Mouse (Mus musculus) forebrain, postnatal 0 days (tissue): ENCODE measurements around the gene Gm13285. TPM values are rescaled to one million over a fixed set of nuclear protein-coding genes. Genes with fewer than 3 reads are reported as not detected.
"Not testable (repeated sequence)": the region's sequence is repeated elsewhere in the genome, so short reads cannot be mapped to it uniquely, and the experiment has no call there.

Source experiments
- ATAC-seq: fragments of 200-750 bp; cut with Nextera tagmentation; 2 replicates; pipeline ENCODE4 v1.8.0; 2017; ENCODE audit warnings: mild to moderate bottlenecking, moderate library complexity
- DNase-seq: peaks from one replicate; pipeline ENCODE4 v3.0.0-alpha.2; 2015
- H3K27ac ChIP-seq: fragments of 300-500 bp; sonication (generic); 2 replicates; pipeline ENCODE4 v1.5.1; 2014; ENCODE audit warnings: low read depth, mild to moderate bottlenecking, antibody characterized with exemption, low read length, moderate library complexity, mixed read lengths
- H3K27me3 ChIP-seq: fragments of 300-500 bp; sonication (generic); 2 replicates; pipeline ENCODE4 v1.6.1; 2014; ENCODE audit warnings: mild to moderate bottlenecking, low read length, mixed read lengths; ENCODE audit not compliant: insufficient read depth
- H3K36me3 ChIP-seq: fragments of 300-500 bp; sonication (generic); 2 replicates; pipeline ENCODE4 v1.6.1; 2014; ENCODE audit warnings: mild to moderate bottlenecking, moderate library complexity; ENCODE audit not compliant: insufficient read depth
- H3K4me1 ChIP-seq: fragments of 300-500 bp; sonication (generic); 2 replicates; pipeline ENCODE4 v1.6.1; 2014; ENCODE audit warnings: antibody characterized with exemption; ENCODE audit not compliant: insufficient read depth
- H3K4me2 ChIP-seq: fragments of 300-500 bp; sonication (generic); 2 replicates; pipeline ENCODE4 v1.6.1; 2014; ENCODE audit warnings: low read depth, mild to moderate bottlenecking, moderate library complexity
- H3K4me3 ChIP-seq: fragments of 300-500 bp; sonication (generic); 2 replicates; pipeline ENCODE4 v1.5.1; 2014; ENCODE audit warnings: low read depth, low read length, mixed read lengths
- H3K9ac ChIP-seq: fragments of 300-500 bp; sonication (generic); 2 replicates; pipeline ENCODE4 v1.6.1; 2014; ENCODE audit warnings: mild to moderate bottlenecking
- H3K9me3 ChIP-seq: fragments of 300-500 bp; sonication (generic); 2 replicates; pipeline ENCODE4 v1.6.1; 2016; ENCODE audit warnings: low read length
- CTCF ChIP-seq: sonication (generic); IDR thresholded peaks from 2 replicates; pipeline ENCODE4 v1.5.1; 2016; ENCODE audit warnings: antibody characterized with exemption, control low read depth, low read depth
- WGBS: fragments of 180-500 bp; shearing (Covaris S2); extraction: QIAGEN DNeasy Blood & Tissue Kit; methylation state at CpG from one replicate; pipeline ENCODE4 v1.1.7; 2014; 5-methylcytosine and 5-hydroxymethylcytosine counted together
- polyA plus RNA-seq: library from polyadenylated mRNA; unstranded; fragments of >200 nt; fragmentation: Nextera tagmentation; extraction: Ambion mirVana; gene quantifications from 2 replicates; pipeline ENCODE4 v1.2.1, GENCODE M21; 2015
- total RNA-seq: library from RNA; depleted of rRNA; stranded (reverse); fragments of >200 nt; gene quantifications from 2 replicates; pipeline ENCODE4 v1.2.3, GENCODE M21; 2014

Gene Gm13285
- total and polyA plus RNA-seq, 2 experiments from 2014 or later = not detected

GRCm38 (mm10) chr4:88760431-88760830 is 39.0 kb upstream of the Gm13285 start:
- not testable (repeated sequence) for H3K27ac ChIP-seq, ATAC-seq, H3K9ac ChIP-seq, H3K36me3 ChIP-seq, H3K4me1 ChIP-seq, H3K9me3 ChIP-seq, H3K27me3 ChIP-seq
- WGBS = 0% methylated on average over 17 of the region's 28 CpGs
- peak; percentile 51 for DNase-seq
- Histone ChIP-seq H3K4me3 (peak overlapping the region; percentile 27), H3K4me2 (peak overlapping the region; percentile 62)
- TF ChIP-seq CTCF = peak; percentile 62

- WGBS = 59% methylated on average over 6 of the region's 8 CpGs
- H3K27ac ChIP-seq, DNase-seq, H3K36me3 ChIP-seq, H3K4me1 ChIP-seq, ATAC-seq, H3K4me2 ChIP-seq, H3K4me3 ChIP-seq, H3K27me3 ChIP-seq, H3K9ac ChIP-seq, H3K9me3 ChIP-seq: not testable (repeated sequence)
Observed at GRCm38 (mm10) chr4:88761776-88762175, 37.7 kb upstream of the Gm13285 start.

GRCm38 (mm10) chr4:88762341-88762740 is 37.1 kb upstream of the Gm13285 start:
- not testable (repeated sequence) for DNase-seq, H3K4me1 ChIP-seq, H3K36me3 ChIP-seq, ATAC-seq, H3K4me2 ChIP-seq, H3K4me3 ChIP-seq, H3K27ac ChIP-seq, H3K9me3 ChIP-seq, H3K27me3 ChIP-seq, H3K9ac ChIP-seq
- 60% methylated on average over 8 of the region's 9 CpGs for WGBS

- not testable (repeated sequence) for H3K27me3 ChIP-seq, ATAC-seq, H3K9ac ChIP-seq, H3K36me3 ChIP-seq, H3K27ac ChIP-seq, H3K9me3 ChIP-seq, H3K4me1 ChIP-seq
- WGBS = 3% methylated on average over 26 of the region's 42 CpGs
- Histone ChIP-seq H3K4me3 (peak overlapping the region; percentile 23), H3K4me2 (peak overlapping the region; percentile 56)
- TF ChIP-seq CTCF = peak; percentile 64
- DNase-seq = peak; percentile 32
Observed at GRCm38 (mm10) chr4:88763384-88764018, 36.0 kb upstream of the Gm13285 start.

- not testable (repeated sequence) for H3K36me3 ChIP-seq, H3K4me1 ChIP-seq, H3K9ac ChIP-seq, H3K27ac ChIP-seq, H3K4me3 ChIP-seq, H3K9me3 ChIP-seq, ATAC-seq, H3K27me3 ChIP-seq, H3K4me2 ChIP-seq, DNase-seq
- no CpG with 5 or more reads among the region's 32 CpGs for WGBS
Observed at GRCm38 (mm10) chr4:88773534-88773933, 25.9 kb upstream of the Gm13285 start, which contains the start of gene Gm13290. Gm13290 (plus strand) TSS chr4:88773834.

- ATAC-seq, H3K4me2 ChIP-seq, H3K36me3 ChIP-seq, H3K9ac ChIP-seq, H3K4me3 ChIP-seq, DNase-seq, H3K27me3 ChIP-seq, H3K4me1 ChIP-seq, H3K9me3 ChIP-seq, H3K27ac ChIP-seq: not testable (repeated sequence)
- WGBS = no CpG with 5 or more reads among the region's 29 CpGs
Observed at GRCm38 (mm10) chr4:88776622-88777021, 22.8 kb upstream of the Gm13285 start, which contains the start of gene Gm13289. Gm13289 (plus strand) TSS chr4:88776922.

GRCm38 (mm10) chr4:88779550-88779949 is 19.9 kb upstream of the Gm13285 start, which contains the start of gene Gm13272:
Gm13272 (plus strand) TSS chr4:88779850.
- not testable (repeated sequence) for H3K4me2 ChIP-seq, H3K9me3 ChIP-seq, DNase-seq, H3K4me3 ChIP-seq, H3K27me3 ChIP-seq, H3K27ac ChIP-seq, ATAC-seq, H3K9ac ChIP-seq, H3K36me3 ChIP-seq, H3K4me1 ChIP-seq
- no CpG with 5 or more reads among the region's 29 CpGs for WGBS

- H3K27ac ChIP-seq, H3K27me3 ChIP-seq, H3K4me3 ChIP-seq, DNase-seq, H3K9me3 ChIP-seq, H3K9ac ChIP-seq, H3K4me1 ChIP-seq, H3K4me2 ChIP-seq, ATAC-seq, H3K36me3 ChIP-seq: not testable (repeated sequence)
- WGBS = 59% methylated on average over 14 of the region's 18 CpGs
Observed at GRCm38 (mm10) chr4:88780320-88780719, 19.1 kb upstream of the Gm13285 start.

- not testable (repeated sequence) for H3K4me3 ChIP-seq, H3K9ac ChIP-seq, H3K27ac ChIP-seq, DNase-seq, H3K9me3 ChIP-seq, ATAC-seq, H3K36me3 ChIP-seq, H3K27me3 ChIP-seq, H3K4me1 ChIP-seq
- H3K4me2 ChIP-seq = peak within 1 kb of the TSS; percentile 34; the same call in 1 of the 2 replicates
- WGBS = 18% methylated on average over 2 of the region's 7 CpGs
Observed at GRCm38 (mm10) chr4:88781831-88782230, 17.6 kb upstream of the Gm13285 start, which contains the start of gene Ifnz. Ifnz (plus strand) TSS chr4:88782131.

- not testable (repeated sequence) for H3K4me3 ChIP-seq, H3K27ac ChIP-seq, H3K27me3 ChIP-seq, DNase-seq, H3K4me1 ChIP-seq, H3K36me3 ChIP-seq, ATAC-seq, H3K9ac ChIP-seq, H3K9me3 ChIP-seq
- 0% methylated on average over 3 of the region's 31 CpGs for WGBS
- H3K4me2 ChIP-seq = peak overlapping the region; percentile 34; the same call in 1 of the 2 replicates
Observed at GRCm38 (mm10) chr4:88782335-88782734, 17.1 kb upstream of the Gm13285 start.
